Mouse (Mus musculus) cerebellum, postnatal 4 days (tissue): ENCODE measurements around the gene Olfr97.

Experiments
- DNase-seq, 2 experiments: peaks; one replicate each; pipeline ENCODE4 v3.0.0; 2022; ENCODE audit warnings: low spot score in 2 of 2, mixed read lengths in 1 of 2

Gene Olfr97

DNA sequence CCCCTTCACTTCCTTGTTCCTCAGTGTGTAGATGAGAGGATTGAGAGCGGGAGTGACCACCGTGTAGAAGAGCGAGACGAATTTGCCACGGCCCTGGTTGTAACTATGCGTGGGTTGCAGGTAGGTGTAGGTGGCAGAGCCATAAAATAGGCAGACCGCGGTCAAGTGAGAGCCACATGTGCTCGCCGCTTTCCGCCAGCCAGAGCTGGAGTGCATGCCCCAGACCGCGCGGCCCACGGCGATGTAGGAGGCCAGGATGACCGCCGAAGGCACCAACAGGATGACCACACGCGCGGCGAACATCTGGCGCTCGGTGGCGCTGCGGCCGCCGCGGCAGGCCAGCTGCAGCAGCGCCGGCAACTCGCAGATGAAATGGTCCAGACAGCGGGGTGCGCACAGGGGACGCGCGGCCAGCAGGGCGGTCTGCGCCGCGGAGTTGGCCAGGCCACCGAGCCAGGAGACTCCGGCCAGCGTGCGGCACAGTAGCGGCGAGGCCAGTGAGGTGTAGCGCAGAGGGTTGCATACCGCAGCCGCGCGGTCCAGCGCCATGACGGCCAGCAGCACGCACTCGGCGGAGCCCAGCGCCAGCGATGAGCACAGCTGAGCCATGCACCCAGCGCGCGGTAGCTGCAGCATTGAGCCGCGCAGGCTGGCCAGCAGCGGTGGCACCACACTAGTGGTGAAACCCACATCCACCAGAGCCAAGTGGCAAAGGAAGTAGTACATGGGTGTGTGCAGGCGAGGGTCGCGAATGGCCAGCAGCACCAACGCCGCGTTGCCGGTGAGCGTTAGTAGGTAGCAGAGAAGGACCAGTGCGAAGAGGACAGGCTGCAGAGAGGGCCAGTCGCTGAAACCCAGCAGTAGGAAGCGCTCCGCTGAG lies 40.0 kb downstream of the Olfr97 start:
- peak; percentile 29 to 32 for DNase-seq

- no peak for DNase-seq
Observed at GRCm38 (mm10) chr17:37194782-37195181, 42.3 kb downstream of the Olfr97 start.

- DNase-seq: no peak
Observed at GRCm38 (mm10) chr17:37193656-37194055, 43.5 kb downstream of the Olfr97 start, which contains the start of gene Ubd. Gene Ubd, plus strand, starts transcription at chr17:37193892.

DNA sequence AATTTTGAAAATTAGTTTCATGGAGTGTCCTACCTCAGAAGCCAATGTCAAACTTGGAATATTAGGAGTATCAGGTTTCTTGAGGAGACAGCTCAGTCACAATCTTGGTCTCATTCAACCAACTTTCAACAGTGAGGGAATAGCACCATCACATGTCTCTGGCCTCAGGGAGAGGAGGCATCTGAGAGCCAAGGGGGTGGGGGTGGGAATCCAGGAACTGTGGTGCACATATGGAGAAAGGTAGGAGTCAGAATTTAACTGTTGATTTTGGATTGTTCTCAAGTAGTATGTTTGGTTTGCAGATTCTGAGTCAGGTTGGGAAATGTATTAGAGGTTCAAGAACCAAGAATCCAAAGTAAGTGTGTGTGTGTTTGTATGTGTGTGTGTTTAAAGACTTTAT lies 44.1 kb downstream of the Olfr97 start:
- DNase-seq: no peak

GRCm38 (mm10) chr17:37190711-37191110 lies 46.4 kb downstream of the Olfr97 start:
- peak in 1 of 2 experiments; percentile 51 for DNase-seq

GRCm38 (mm10) chr17:37185474-37185873 lies 51.7 kb downstream of the Olfr97 start:
- no peak for DNase-seq
